Mouse (Mus musculus): ENCODE measurements at regions not wholly inside any gene's neighbourhood (a gene's known extent, or its start where the extent isn't known, plus 50 kb on each side); places are given as distances from the start of the nearest gene placed in this dataset.

- TF ChIP-seq CTCF (IDR thresholded peaks at IDR 0.05; ENCODE audit: borderline replicate concordance, insufficient read depth, low read length): no peak
- TF ChIP-seq POLR2A (IDR thresholded peaks at IDR 0.05; ENCODE audit: low read depth, low read length): no peak
These were observed 115.1 kb downstream of the Bmp2 start for GRCm38 (mm10) chr2:133667055-133667395.

All from embryonic fibroblast, embryonic 13.5 days (primary cell).